Mouse (Mus musculus): ENCODE measurements around the gene Cul7. TPM values are rescaled to one million over a fixed set of nuclear protein-coding genes. Genes with fewer than 3 reads are reported as not detected.

The Cul7 gene
- total and polyA plus RNA-seq, 3 experiments = 33.3 to 82.5 (median 68.1) TPM

DNA sequence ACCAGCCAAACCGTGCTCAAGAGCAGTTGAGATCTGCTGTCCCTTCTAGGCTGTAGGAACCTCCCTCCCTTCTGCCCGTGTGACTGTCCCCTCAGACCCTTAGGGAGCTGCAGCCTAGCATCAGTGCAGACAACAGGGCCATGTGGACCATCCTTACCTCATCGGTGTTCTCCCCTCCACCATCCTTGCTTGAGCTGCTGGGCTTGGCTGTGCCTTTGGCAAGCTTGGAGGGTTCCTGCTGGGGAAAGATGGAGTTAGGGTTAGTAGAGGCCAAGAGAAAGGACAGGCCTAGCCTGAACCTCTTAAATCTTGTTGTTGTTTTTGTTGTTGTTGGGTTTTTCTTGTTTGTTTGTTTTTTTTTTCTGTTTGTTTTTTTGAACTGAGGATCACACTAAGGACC is 49.8 kb downstream of the Cul7 start:
- TF ChIP-seq CHD1 (IDR thresholded peaks at IDR 0.05; ENCODE audit: low read depth, low read length) = no peak
- TF ChIP-seq SIN3A (IDR thresholded peaks at IDR 0.05; ENCODE audit: low read length) = no peak
- no peak for TF ChIP-seq MAZ (IDR thresholded peaks at IDR 0.05; ENCODE audit: low read depth, low read length)
- TF ChIP-seq MEF2A (IDR thresholded peaks at IDR 0.05; ENCODE audit: borderline replicate concordance, low read depth, low read length) = no peak
- no peak overlapping the region for H3K9ac ChIP-seq (ENCODE audit: insufficient read depth, low read depth)
- no peak for DNase-seq (ENCODE audit: extremely low read depth)
- peaks cover 12% of the 10 kb centered on the region for H3K79me2 ChIP-seq (replicated peaks; ENCODE audit: control insufficient read depth, extremely low read depth, insufficient read depth, poor library complexity, severe bottlenecking)
- in situ Hi-C loops (cut with MboI; ENCODE audit: low pct_ligation_motif_present, low pct_unique_long_range_greater_than_20kb, low sequenced_read_pairs) = no loop called here
- H3K9me3 ChIP-seq (replicated peaks; ENCODE audit: low read length) = no peaks in the 10 kb centered on the region
- peaks cover 8 to 63% of the 10 kb centered on the region in 2 experiments for H3K36me3 ChIP-seq (replicated peaks in 1 of 2; ENCODE audit: control insufficient read depth in 1 of 2, insufficient read depth in 1 of 2, low read length in 1 of 2)
- dilution Hi-C loops (cut with MboI; ENCODE audit: extremely low pct_ligation_motif_present, extremely low pct_unique_long_range_greater_than_20kb, low sequenced_read_pairs) = no loop called here
- H3K4me1 ChIP-seq (ENCODE audit: control insufficient read depth in 1 of 2, insufficient read depth in 2 of 2) = peaks cover 11 to 24% of the 10 kb centered on the region in 2 experiments
- no peaks in the 10 kb centered on the region for H3K27me3 ChIP-seq (replicated peaks)
- H3K4me3 ChIP-seq (replicated peaks in 1 of 3; ENCODE audit: low read depth in 2 of 3, low read length in 2 of 3, poor library complexity in 1 of 3) = no peak overlapping the region
- H3K4me2 ChIP-seq (ENCODE audit: insufficient read depth, low read depth, poor library complexity, severe bottlenecking) = no peak overlapping the region
- H3K27ac ChIP-seq (ENCODE audit: insufficient read depth, low read depth) = no peak overlapping the region

DNA sequence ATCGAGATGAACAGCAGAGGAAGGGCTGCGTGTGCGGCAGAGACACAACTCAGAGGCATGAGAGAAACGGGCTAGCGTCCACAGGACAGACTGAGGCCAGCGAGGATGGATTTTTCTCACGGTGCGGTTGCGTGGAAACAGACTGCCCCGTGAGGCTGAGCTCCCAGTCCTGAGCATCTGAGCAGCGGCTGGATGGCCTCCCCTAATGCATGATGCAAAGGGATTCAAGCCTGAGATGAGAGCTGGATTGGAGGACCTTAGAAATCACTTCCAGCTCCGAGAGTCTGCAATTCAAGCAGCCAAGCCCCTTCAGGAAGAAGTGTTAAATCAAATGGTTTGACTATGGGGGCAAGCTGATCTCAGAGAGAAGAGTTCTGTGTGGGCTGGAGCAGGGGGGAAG is 51.4 kb downstream of the Cul7 start:
- TF ChIP-seq POLR2A (IDR thresholded peaks at IDR 0.05; ENCODE audit: low read depth, low read length) (no peak), UBTF (IDR thresholded peaks at IDR 0.05; ENCODE audit: low read depth, low read length) (no peak), MAFK (IDR thresholded peaks at IDR 0.05; ENCODE audit: insufficient replicate concordance, low read length) (no peak), MAX (IDR thresholded peaks at IDR 0.05; ENCODE audit: low read length) (no peak), TBP (conservative IDR thresholded peaks at IDR 0.05; ENCODE audit: low read depth, low read length) (no peak)
- H3K4me2 ChIP-seq (ENCODE audit: insufficient read depth, low read depth, poor library complexity, severe bottlenecking) = no peak overlapping the region

DNA sequence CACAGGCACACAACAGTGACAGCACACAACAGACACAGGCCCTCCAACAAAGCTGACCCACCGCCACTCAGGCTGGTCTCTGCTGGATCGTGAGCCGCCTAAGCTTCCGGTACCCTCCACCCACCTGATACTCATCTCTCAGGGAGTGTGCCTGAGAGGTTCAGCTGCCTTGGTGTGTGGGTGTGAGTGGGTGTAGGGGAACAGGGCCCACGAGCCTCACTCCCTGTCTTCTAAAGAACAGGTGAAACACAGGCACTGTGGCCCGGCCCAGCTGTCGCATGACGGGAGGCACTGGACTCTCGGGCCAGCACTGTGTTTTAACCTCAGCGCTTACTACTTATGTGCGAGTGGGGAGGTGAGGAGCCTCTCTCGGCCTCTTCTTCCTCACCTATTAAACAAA is 52.0 kb downstream of the Cul7 start:
- H3K27me3 ChIP-seq (replicated peaks) = no peaks in the 10 kb centered on the region
- in situ Hi-C loops (cut with MboI; ENCODE audit: low pct_ligation_motif_present, low pct_unique_long_range_greater_than_20kb, low sequenced_read_pairs) (no loop called here), dilution Hi-C loops (cut with MboI; ENCODE audit: extremely low pct_ligation_motif_present, extremely low pct_unique_long_range_greater_than_20kb, low sequenced_read_pairs) (no loop called here)
- TF ChIP-seq CHD2 (IDR thresholded peaks at IDR 0.05; ENCODE audit: low read length) (no peak), USF1 (IDR thresholded peaks at IDR 0.05; ENCODE audit: low read depth, low read length) (no peak), JUN (IDR thresholded peaks at IDR 0.05; ENCODE audit: insufficient read depth, low read depth, low read length) (no peak), PAX5 (IDR thresholded peaks at IDR 0.05; ENCODE audit: low read length) (no peak), NELFE (IDR thresholded peaks at IDR 0.05; ENCODE audit: low read depth, low read length) (no peak), POLR2AphosphoS2 (IDR thresholded peaks at IDR 0.05; ENCODE audit: low read depth, low read length) (no peak), UBTF (IDR thresholded peaks at IDR 0.05; ENCODE audit: low read depth, low read length) (no peak), E2F4 (IDR thresholded peaks at IDR 0.05; ENCODE audit: insufficient replicate concordance, low read depth, low read length) (no peak), ELF1 (IDR thresholded peaks at IDR 0.05; ENCODE audit: low read depth, low read length) (no peak), TBP (conservative IDR thresholded peaks at IDR 0.05; ENCODE audit: low read depth, low read length) (no peak), ZMIZ1 (IDR thresholded peaks at IDR 0.05; ENCODE audit: low read depth, low read length) (no peak), USF2 (conservative IDR thresholded peaks at IDR 0.05; ENCODE audit: low read depth, low read length) (no peak), RAD21 (IDR thresholded peaks at IDR 0.05; ENCODE audit: low read depth, low read length) (no peak), POLR2A (IDR thresholded peaks at IDR 0.05; ENCODE audit: low read depth, low read length) (no peak), MAFK (IDR thresholded peaks at IDR 0.05; ENCODE audit: insufficient replicate concordance, low read length) (no peak), CTCF (conservative IDR thresholded peaks at IDR 0.05 in 1 of 2, IDR thresholded peaks at IDR 0.05 in 1 of 2; ENCODE audit: low read depth in 2 of 2, low read length in 2 of 2) (no peak)
- peaks cover 11 to 31% of the 10 kb centered on the region in 2 experiments for H3K4me1 ChIP-seq (ENCODE audit: control insufficient read depth in 1 of 2, insufficient read depth in 2 of 2)
- DNase-seq (ENCODE audit: extremely low read depth) = no peak
- H3K4me2 ChIP-seq (ENCODE audit: insufficient read depth, low read depth, poor library complexity, severe bottlenecking) = no peak overlapping the region
- no peak overlapping the region for H3K9ac ChIP-seq (ENCODE audit: insufficient read depth, low read depth)
- H3K27ac ChIP-seq (ENCODE audit: insufficient read depth, low read depth) = no peak overlapping the region
- H3K79me2 ChIP-seq (replicated peaks; ENCODE audit: control insufficient read depth, extremely low read depth, insufficient read depth, poor library complexity, severe bottlenecking) = peaks cover 12% of the 10 kb centered on the region
- H3K9me3 ChIP-seq (replicated peaks; ENCODE audit: low read length) = no peaks in the 10 kb centered on the region
- H3K4me3 ChIP-seq (replicated peaks in 1 of 3; ENCODE audit: low read depth in 2 of 3, low read length in 2 of 3, poor library complexity in 1 of 3) = no peak overlapping the region
- H3K36me3 ChIP-seq (replicated peaks in 1 of 2; ENCODE audit: control insufficient read depth in 1 of 2, insufficient read depth in 1 of 2, low read length in 1 of 2) = peaks cover 8 to 49% of the 10 kb centered on the region in 2 experiments

More for the DNA sequence above, 51.4 kb downstream of the Cul7 start:
- H3K27ac ChIP-seq (ENCODE audit: insufficient read depth, low read depth) = no peak overlapping the region
- no peak overlapping the region for H3K9ac ChIP-seq (ENCODE audit: insufficient read depth, low read depth)
- no peak overlapping the region for H3K4me3 ChIP-seq (replicated peaks in 1 of 3; ENCODE audit: low read depth in 2 of 3, low read length in 2 of 3, poor library complexity in 1 of 3)
- peaks cover 8 to 51% of the 10 kb centered on the region in 2 experiments for H3K36me3 ChIP-seq (replicated peaks in 1 of 2; ENCODE audit: control insufficient read depth in 1 of 2, insufficient read depth in 1 of 2, low read length in 1 of 2)
- DNase-seq (ENCODE audit: extremely low read depth) = no peak
- peaks cover 11 to 31% of the 10 kb centered on the region in 2 experiments for H3K4me1 ChIP-seq (ENCODE audit: control insufficient read depth in 1 of 2, insufficient read depth in 2 of 2)
- in situ Hi-C loops (cut with MboI; ENCODE audit: low pct_ligation_motif_present, low pct_unique_long_range_greater_than_20kb, low sequenced_read_pairs) = no loop called here
- no peaks in the 10 kb centered on the region for H3K9me3 ChIP-seq (replicated peaks; ENCODE audit: low read length)
- H3K27me3 ChIP-seq (replicated peaks) = no peaks in the 10 kb centered on the region
- dilution Hi-C loops (cut with MboI; ENCODE audit: extremely low pct_ligation_motif_present, extremely low pct_unique_long_range_greater_than_20kb, low sequenced_read_pairs) = no loop called here
- H3K79me2 ChIP-seq (replicated peaks; ENCODE audit: control insufficient read depth, extremely low read depth, insufficient read depth, poor library complexity, severe bottlenecking) = peaks cover 12% of the 10 kb centered on the region

Data from CH12.LX (cell line).